Mouse (Mus musculus) heart, embryonic 15.5 days (tissue): ENCODE data around the gene Pear1. TPM values are rescaled to one million over a fixed set of nuclear protein-coding genes. Genes with fewer than 3 reads are reported as not detected.

ENCODE experiments used
- ATAC-seq: fragments of 200-750 bp; cut with Nextera tagmentation; replicated peaks from 2 replicates; pipeline ENCODE4 v1.8.0; 2017; ENCODE audit warnings: low read depth, moderate TSS enrichment; ENCODE audit not compliant: insufficient number of reproducible peaks, insufficient read depth, low FRiP score
- H3K27ac ChIP-seq: fragments of 300-500 bp; sonication (generic); 2 replicates; pipeline ENCODE4 v1.5.1; 2015; ENCODE audit warnings: mild to moderate bottlenecking, inconsistent platforms
- H3K27me3 ChIP-seq: fragments of 300-500 bp; sonication (generic); 2 replicates; pipeline ENCODE4 v1.6.1; 2015; ENCODE audit warnings: inconsistent platforms
- H3K36me3 ChIP-seq: fragments of 300-500 bp; sonication (generic); 2 replicates; pipeline ENCODE4 v1.6.1; 2015; ENCODE audit warnings: mild to moderate bottlenecking, inconsistent platforms
- H3K4me1 ChIP-seq: fragments of 300-500 bp; sonication (generic); replicated peaks from 2 replicates; pipeline ENCODE4 v1.6.1; 2015; ENCODE audit warnings: inconsistent platforms
- H3K4me2 ChIP-seq: fragments of 300-500 bp; sonication (generic); 2 replicates; pipeline ENCODE4 v1.6.1; 2015; ENCODE audit warnings: inconsistent platforms, mild to moderate bottlenecking, moderate library complexity
- H3K4me3 ChIP-seq: fragments of 300-500 bp; sonication (generic); 2 replicates; pipeline ENCODE4 v1.5.1; 2015; ENCODE audit warnings: mild to moderate bottlenecking, inconsistent platforms
- H3K9ac ChIP-seq: fragments of 300-500 bp; sonication (generic); 2 replicates; pipeline ENCODE4 v1.6.1; 2015; ENCODE audit warnings: mild to moderate bottlenecking, inconsistent platforms
- H3K9me3 ChIP-seq: fragments of 300-500 bp; sonication (generic); replicated peaks from 2 replicates; pipeline ENCODE4 v1.6.1; 2016; ENCODE audit warnings: inconsistent platforms
- WGBS: fragments of 180-500 bp; shearing (Covaris S2); methylation state at CpG from one replicate; pipeline ENCODE4 v1.1.7; 2015; ENCODE audit warnings: mixed read lengths; 5-methylcytosine and 5-hydroxymethylcytosine counted together
- polyA plus RNA-seq: library from polyadenylated mRNA; unstranded; fragments of >200 nt; fragmentation: Nextera tagmentation; extraction: Ambion mirVana; gene quantifications from 2 replicates; pipeline ENCODE4 v1.2.1, GENCODE M21; 2015

The Pear1 gene
- polyA plus RNA-seq, 1 experiment from 2014 or later, result 17.4 TPM

- Histone ChIP-seq H3K4me3 (no peak overlapping the region), H3K9ac (no peak overlapping the region), H3K27me3 (peaks cover 7% of the 10 kb centered on the region; the same call in 1 of the 2 replicates), H3K27ac (no peak overlapping the region), H3K4me1 (no peaks in the 10 kb centered on the region), H3K9me3 (no peaks in the 10 kb centered on the region), H3K36me3 (no peaks in the 10 kb centered on the region), H3K4me2 (no peak overlapping the region)
- WGBS, result 3% methylated on average over 4 of the region's 4 CpGs
- no peak for ATAC-seq
Observed at GRCm38 (mm10) chr3:87838622-87839021, 14.5 kb upstream of the Pear1 start.

GRCm38 (mm10) chr3:87833482-87833881 is 9.4 kb upstream of the Pear1 start:
- 63% methylated on average over 5 of the region's 5 CpGs for WGBS
- no peak for ATAC-seq
- H3K4me3 ChIP-seq, result no peak overlapping the region

GRCm38 (mm10) chr3:87832109-87832859 is 8.2 kb upstream of the Pear1 start:
- Histone ChIP-seq H3K9ac (no peak overlapping the region), H3K4me2 (no peak overlapping the region), H3K36me3 (no peaks in the 10 kb centered on the region), H3K4me3 (no peak overlapping the region), H3K9me3 (no peaks in the 10 kb centered on the region), H3K27ac (no peak overlapping the region), H3K4me1 (no peaks in the 10 kb centered on the region), H3K27me3 (0 out of 2 replicates have a peak, but pooled peaks cover 3% of the 10 kb centered on the region)
- 77% methylated on average over 7 of the region's 7 CpGs for WGBS
- no peak for ATAC-seq

More at GRCm38 (mm10) chr3:87833482-87833881, 9.4 kb upstream of the Pear1 start:
- Histone ChIP-seq H3K36me3 (no peaks in the 10 kb centered on the region), H3K4me1 (no peaks in the 10 kb centered on the region), H3K9me3 (no peaks in the 10 kb centered on the region), H3K27ac (no peak overlapping the region), H3K27me3 (0 out of 2 replicates have a peak, but pooled peaks cover 3% of the 10 kb centered on the region), H3K4me2 (no peak overlapping the region), H3K9ac (no peak overlapping the region)

- WGBS, result 49% methylated on average over 10 of the region's 10 CpGs
- Histone ChIP-seq H3K27me3 (0 out of 2 replicates have a peak, but pooled peaks cover 3% of the 10 kb centered on the region), H3K4me2 (no peak overlapping the region), H3K9me3 (no peaks in the 10 kb centered on the region), H3K36me3 (no peaks in the 10 kb centered on the region), H3K9ac (no peak overlapping the region), H3K4me1 (no peaks in the 10 kb centered on the region), H3K4me3 (no peak overlapping the region), H3K27ac (no peak overlapping the region)
- no peak for ATAC-seq
Observed at GRCm38 (mm10) chr3:87829025-87829424, 4.9 kb upstream of the Pear1 start.

GRCm38 (mm10) chr3:87828435-87828834 is 4.3 kb upstream of the Pear1 start:
- Histone ChIP-seq H3K4me2 (no peak overlapping the region), H3K36me3 (no peaks in the 10 kb centered on the region), H3K27me3 (0 out of 2 replicates have a peak, but pooled peaks cover 6% of the 10 kb centered on the region), H3K9me3 (no peaks in the 10 kb centered on the region), H3K4me1 (no peaks in the 10 kb centered on the region), H3K4me3 (no peak overlapping the region), H3K27ac (no peak overlapping the region), H3K9ac (no peak overlapping the region)
- no peak for ATAC-seq
- WGBS, result 45% methylated on average over 4 of the region's 4 CpGs

GRCm38 (mm10) chr3:87818226-87818625 is 5.9 kb downstream of the Pear1 start:
- no peak for ATAC-seq
- H3K9me3 ChIP-seq, result no peaks in the 10 kb centered on the region
- peaks cover 6% of the 10 kb centered on the region for H3K4me1 ChIP-seq
- no peak overlapping the region for H3K9ac ChIP-seq
- 56% methylated on average over 12 of the region's 12 CpGs for WGBS
- no peak overlapping the region for H3K27ac ChIP-seq
- H3K4me2 ChIP-seq, result no peak overlapping the region
- H3K4me3 ChIP-seq, result no peak overlapping the region
- H3K36me3 ChIP-seq, result no peaks in the 10 kb centered on the region
- H3K27me3 ChIP-seq, result peaks cover 69% of the 10 kb centered on the region

GRCm38 (mm10) chr3:87816646-87817093 is 7.4 kb downstream of the Pear1 start:
- Histone ChIP-seq H3K36me3 (no peaks in the 10 kb centered on the region), H3K27me3 (peaks cover 78% of the 10 kb centered on the region), H3K9ac (no peak overlapping the region; the same call in 1 of the 2 replicates), H3K4me3 (no peak overlapping the region), H3K27ac (no peak overlapping the region), H3K4me1 (peaks cover 6% of the 10 kb centered on the region), H3K4me2 (peak overlapping the region; percentile 37), H3K9me3 (no peaks in the 10 kb centered on the region)
- ATAC-seq, result 0 out of 2 replicates have a peak, but pooled peaks have one; percentile 23
- WGBS, result 5% methylated on average over 12 of the region's 12 CpGs

GRCm38 (mm10) chr3:87816166-87816565 is 7.9 kb downstream of the Pear1 start:
- peaks cover 6% of the 10 kb centered on the region for H3K4me1 ChIP-seq
- no peak overlapping the region; the same call in 1 of the 2 replicates for H3K9ac ChIP-seq
- no peak overlapping the region for H3K4me3 ChIP-seq
- H3K27me3 ChIP-seq, result peaks cover 78% of the 10 kb centered on the region
- H3K9me3 ChIP-seq, result no peaks in the 10 kb centered on the region
- ATAC-seq, result no peak
- 40% methylated on average over 6 of the region's 6 CpGs for WGBS
- no peaks in the 10 kb centered on the region for H3K36me3 ChIP-seq
- peak overlapping the region; percentile 37 for H3K4me2 ChIP-seq
- no peak overlapping the region for H3K27ac ChIP-seq

- 39% methylated on average over 10 of the region's 10 CpGs for WGBS
- H3K4me3 ChIP-seq, result no peak overlapping the region
- H3K4me1 ChIP-seq, result peaks cover 15% of the 10 kb centered on the region
- no peak overlapping the region for H3K27ac ChIP-seq
- H3K9ac ChIP-seq, result no peak overlapping the region
- H3K4me2 ChIP-seq, result no peak overlapping the region
- H3K36me3 ChIP-seq, result no peaks in the 10 kb centered on the region
- no peak for ATAC-seq
- no peaks in the 10 kb centered on the region for H3K9me3 ChIP-seq
- H3K27me3 ChIP-seq, result peaks cover 90% of the 10 kb centered on the region
Observed at GRCm38 (mm10) chr3:87812873-87813272, 11.2 kb downstream of the Pear1 start.

GRCm38 (mm10) chr3:87812413-87812812 is 11.7 kb downstream of the Pear1 start:
- peaks cover 15% of the 10 kb centered on the region for H3K4me1 ChIP-seq
- no peaks in the 10 kb centered on the region for H3K36me3 ChIP-seq
- no peak overlapping the region for H3K4me2 ChIP-seq
- peaks cover 89% of the 10 kb centered on the region for H3K27me3 ChIP-seq
- H3K9me3 ChIP-seq, result no peaks in the 10 kb centered on the region
- H3K4me3 ChIP-seq, result no peak overlapping the region
- ATAC-seq, result no peak
- no peak overlapping the region for H3K27ac ChIP-seq
- H3K9ac ChIP-seq, result no peak overlapping the region
- 76% methylated on average over 4 of the region's 4 CpGs for WGBS

- Histone ChIP-seq H3K4me1 (peaks cover 12% of the 10 kb centered on the region), H3K9ac (no peak overlapping the region), H3K4me2 (no peak overlapping the region), H3K9me3 (no peaks in the 10 kb centered on the region), H3K4me3 (no peak overlapping the region), H3K27me3 (peaks cover 90% of the 10 kb centered on the region), H3K36me3 (no peaks in the 10 kb centered on the region), H3K27ac (no peak overlapping the region)
- no peak for ATAC-seq
- 75% methylated on average over 8 of the region's 8 CpGs for WGBS
Observed at GRCm38 (mm10) chr3:87811297-87811696, 12.8 kb downstream of the Pear1 start.
